Mouse (Mus musculus): ENCODE measurements at regions not wholly inside any gene's neighbourhood (a gene's known extent, or its start where the extent isn't known, plus 50 kb on each side); places are given as distances from the start of the nearest gene placed in this dataset.

DNA sequence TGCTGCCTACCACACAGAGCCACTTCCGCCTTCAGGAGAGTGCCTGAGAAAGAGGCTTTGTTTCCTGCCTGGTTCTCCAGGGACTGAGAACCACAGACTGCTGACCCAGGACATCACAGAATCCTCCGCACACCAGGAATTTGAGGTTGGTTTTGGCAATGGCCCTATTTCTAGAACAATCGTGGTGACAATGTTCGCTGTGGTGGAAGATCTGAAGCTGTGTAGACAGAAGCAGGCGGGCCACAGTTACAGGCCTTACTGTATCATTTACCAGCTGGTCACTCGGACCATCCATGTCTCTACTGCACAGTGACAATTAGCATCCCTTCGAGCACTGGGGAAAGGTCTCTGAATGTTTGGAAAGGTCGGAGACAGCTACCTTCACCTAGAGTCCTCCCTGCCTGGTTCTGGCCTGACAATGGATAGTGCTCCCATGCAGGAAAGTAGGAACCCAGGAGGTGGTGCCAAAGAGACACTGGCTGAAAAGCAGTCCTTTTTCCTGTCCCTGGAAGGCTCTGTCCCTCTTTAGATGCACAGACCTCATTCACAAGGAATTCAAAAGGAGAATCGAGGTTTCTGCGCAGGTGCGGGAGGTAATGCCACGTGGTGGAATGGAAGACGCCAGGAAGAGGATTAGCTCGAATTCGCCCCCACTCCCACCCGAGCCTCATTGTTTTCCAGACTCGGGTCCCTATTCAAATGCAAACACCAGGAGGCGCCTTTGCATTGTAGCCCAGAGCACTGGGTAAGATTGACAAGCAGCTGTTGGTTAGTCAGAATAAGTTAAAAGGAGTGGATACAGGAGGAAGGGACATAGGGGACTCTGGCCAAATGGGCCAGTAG, 52.6 kb upstream of the Pax6 start:
- ATAC-seq (replicated peaks in 1 of 2; ENCODE audit: insufficient read depth in 1 of 2, low FRiP score in 2 of 2, low TSS enrichment in 1 of 2, low read depth in 1 of 2, poor library complexity in 2 of 2, severe bottlenecking in 2 of 2), result no peak
